Mouse (Mus musculus): ENCODE data around the gene Creb3. TPM values are rescaled to one million over a fixed set of nuclear protein-coding genes. Genes with fewer than 3 reads are reported as not detected.
A peak's percentile ranks its signal among the peaks of the same experiment; 100 is the strongest.

Gene Creb3
- polyA plus RNA-seq, 1 experiment = 18.1 TPM

GRCm38 (mm10) chr4:43563601-43563875, 1.4 kb downstream of the Creb3 start:
- H3K27ac ChIP-seq (replicated peaks; ENCODE audit: low read depth, low read length) = peak overlapping the region; percentile 90; the same call in 1 of the 2 replicates
- H3K4me3 ChIP-seq (ENCODE audit: insufficient read depth, low read depth, low read length) = peak overlapping the region; percentile 97; the same call in 1 of the 2 replicates
- H3K4me1 ChIP-seq (ENCODE audit: control insufficient read depth, insufficient read depth, insufficient read length, low read length) = peaks cover 18% of the 10 kb centered on the region

GRCm38 (mm10) chr4:43564231-43564630, 2.1 kb downstream of the Creb3 start:
- Histone ChIP-seq H3K27ac (replicated peaks; ENCODE audit: low read depth, low read length) (no peak overlapping the region), H3K4me1 (ENCODE audit: control insufficient read depth, insufficient read depth, insufficient read length, low read length) (peaks cover 12% of the 10 kb centered on the region), H3K4me3 (ENCODE audit: insufficient read depth, low read depth, low read length) (no peak overlapping the region)

DNA sequence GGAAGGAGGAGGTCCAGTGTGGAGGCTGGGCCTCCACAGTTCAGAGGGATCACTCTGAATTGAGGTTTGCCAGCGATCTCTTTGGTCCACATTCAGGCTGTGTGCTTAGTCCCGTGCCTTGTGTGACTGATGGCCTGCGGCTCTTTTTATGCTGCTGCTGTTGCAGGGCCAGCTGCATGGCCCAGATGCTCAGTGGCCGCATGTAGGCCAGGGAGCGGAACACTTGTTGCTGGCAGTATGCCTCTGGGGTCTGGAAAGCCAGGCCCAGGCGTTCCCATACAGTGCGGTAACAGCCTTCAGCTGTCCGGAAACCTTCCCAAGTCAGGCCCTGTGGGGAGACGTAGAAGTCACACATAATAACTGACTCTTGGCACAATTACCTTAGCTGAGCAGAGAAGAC, 5.0 kb downstream of the Creb3 start:
- no peak overlapping the region for H3K27ac ChIP-seq (replicated peaks; ENCODE audit: low read depth, low read length)
- no peaks in the 10 kb centered on the region for H3K4me1 ChIP-seq (ENCODE audit: control insufficient read depth, insufficient read depth, insufficient read length, low read length)
- H3K4me3 ChIP-seq (ENCODE audit: insufficient read depth, low read depth, low read length) = no peak overlapping the region

GRCm38 (mm10) chr4:43571395-43572045, 9.4 kb downstream of the Creb3 start:
- Histone ChIP-seq H3K27ac (replicated peaks; ENCODE audit: low read depth, low read length) (no peak overlapping the region), H3K4me3 (ENCODE audit: insufficient read depth, low read depth, low read length) (no peak overlapping the region), H3K4me1 (ENCODE audit: control insufficient read depth, insufficient read depth, insufficient read length, low read length) (peaks cover 3% of the 10 kb centered on the region; the same call in 1 of the 2 replicates)

GRCm38 (mm10) chr4:43573561-43573960, 11.4 kb downstream of the Creb3 start:
- H3K27ac ChIP-seq (replicated peaks; ENCODE audit: low read depth, low read length) = no peak overlapping the region
- no peak overlapping the region for H3K4me3 ChIP-seq (ENCODE audit: insufficient read depth, low read depth, low read length)
- peaks cover 3% of the 10 kb centered on the region; the same call in 1 of the 2 replicates for H3K4me1 ChIP-seq (ENCODE audit: control insufficient read depth, insufficient read depth, insufficient read length, low read length)

GRCm38 (mm10) chr4:43575356-43575755, 13.2 kb downstream of the Creb3 start:
- peaks cover 6% of the 10 kb centered on the region; the same call in 1 of the 2 replicates for H3K4me1 ChIP-seq (ENCODE audit: control insufficient read depth, insufficient read depth, insufficient read length, low read length)
- H3K27ac ChIP-seq (replicated peaks; ENCODE audit: low read depth, low read length) = no peak overlapping the region

DNA sequence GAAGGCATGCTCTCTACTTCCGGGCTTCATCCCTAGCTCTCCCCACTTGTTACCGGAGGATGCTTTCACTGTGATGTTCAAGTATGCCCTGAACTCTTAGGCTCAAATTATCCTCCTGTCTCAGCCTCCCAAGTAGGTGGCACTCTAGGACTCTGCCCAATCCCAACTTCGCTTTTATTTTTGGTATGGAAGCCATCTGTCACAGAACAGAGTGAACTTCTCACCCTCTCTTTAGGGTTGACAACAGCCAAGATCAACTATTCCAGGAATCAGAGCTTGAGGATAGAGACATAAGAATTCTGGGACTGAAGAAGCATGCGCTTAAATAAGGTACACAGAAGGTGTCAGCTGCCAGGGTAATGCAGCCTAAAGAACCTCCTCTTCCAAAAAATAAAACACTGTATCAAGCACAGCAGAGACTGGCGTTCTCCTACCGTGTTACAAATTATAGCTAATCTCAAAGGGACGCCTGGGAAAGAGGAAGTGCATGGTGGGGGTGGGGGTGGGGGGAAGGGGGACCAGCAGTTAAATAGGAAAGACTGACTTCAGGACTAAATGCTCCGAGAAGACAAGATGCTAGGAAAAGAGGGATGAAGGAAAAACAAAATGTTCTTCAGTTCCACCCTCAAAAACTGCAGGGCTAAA, 15.2 kb downstream of the Creb3 start:
- peak overlapping the region; percentile 85 for H3K4me3 ChIP-seq (ENCODE audit: insufficient read depth, low read depth, low read length)
- H3K4me1 ChIP-seq (ENCODE audit: control insufficient read depth, insufficient read depth, insufficient read length, low read length) = peaks cover 6% of the 10 kb centered on the region; the same call in 1 of the 2 replicates
- peak overlapping the region; percentile 35; the same call in 1 of the 2 replicates for H3K27ac ChIP-seq (replicated peaks; ENCODE audit: low read depth, low read length)

More at GRCm38 (mm10) chr4:43575356-43575755, 13.2 kb downstream of the Creb3 start:
- H3K4me3 ChIP-seq (ENCODE audit: insufficient read depth, low read depth, low read length) = peak overlapping the region; percentile 85; the same call in 1 of the 2 replicates

DNA sequence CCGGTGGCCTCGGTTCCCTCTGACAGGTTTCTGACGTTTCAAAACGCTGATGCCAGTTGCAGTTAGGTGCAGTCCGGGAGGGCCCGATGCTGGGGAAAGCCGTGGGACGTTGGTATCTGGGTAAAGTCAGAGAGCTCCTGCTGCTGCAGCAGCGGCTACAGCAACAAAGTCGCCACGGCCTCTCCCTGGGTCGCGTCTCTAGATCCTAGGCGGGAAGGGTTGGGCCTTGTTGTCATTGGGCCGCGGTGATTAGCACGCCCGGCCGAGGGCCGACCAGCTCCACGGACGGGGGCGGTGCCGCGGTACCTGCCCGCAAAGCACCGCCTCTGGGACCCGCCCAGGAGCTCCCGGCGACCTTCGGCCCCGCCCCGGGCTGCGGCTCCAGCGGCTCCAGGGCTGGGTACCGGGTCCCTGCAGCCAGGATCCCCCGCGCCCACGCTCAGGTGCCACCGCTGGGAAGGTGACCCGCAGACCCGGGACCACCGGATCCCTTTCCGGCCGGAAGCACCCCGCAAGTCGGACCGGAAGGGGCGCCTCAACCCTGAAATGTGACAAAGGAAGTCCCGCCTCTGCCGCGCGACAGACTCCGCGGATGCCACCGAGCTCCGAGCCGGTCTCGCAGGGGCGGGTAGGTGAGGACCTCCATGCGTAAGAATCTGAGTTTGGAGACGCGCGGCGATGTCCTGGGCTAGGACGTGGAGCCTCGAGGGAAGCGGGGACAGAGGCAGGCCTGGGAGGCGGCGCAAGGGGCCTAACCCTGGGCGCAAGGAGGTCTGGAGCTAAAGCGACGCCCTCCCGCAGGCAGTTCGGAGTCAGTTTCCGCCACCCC, 16.5 kb downstream of the Creb3 start, which contains the start of the genes Rgp1 and Gba2:
Gene Rgp1, plus strand, starts transcription at position 340 of the 829 bp plus-strand sequence.
Gene Gba2, minus strand, starts transcription at position 498 of the 829 bp plus-strand sequence.
- H3K27ac ChIP-seq (replicated peaks; ENCODE audit: low read depth, low read length) = peak within 1 kb of the TSS; percentile 84
- peak within 1 kb of the TSS; percentile 85 for H3K4me3 ChIP-seq (ENCODE audit: insufficient read depth, low read depth, low read length)
- peaks cover 6% of the 10 kb centered on the region; the same call in 1 of the 2 replicates for H3K4me1 ChIP-seq (ENCODE audit: control insufficient read depth, insufficient read depth, insufficient read length, low read length)

DNA sequence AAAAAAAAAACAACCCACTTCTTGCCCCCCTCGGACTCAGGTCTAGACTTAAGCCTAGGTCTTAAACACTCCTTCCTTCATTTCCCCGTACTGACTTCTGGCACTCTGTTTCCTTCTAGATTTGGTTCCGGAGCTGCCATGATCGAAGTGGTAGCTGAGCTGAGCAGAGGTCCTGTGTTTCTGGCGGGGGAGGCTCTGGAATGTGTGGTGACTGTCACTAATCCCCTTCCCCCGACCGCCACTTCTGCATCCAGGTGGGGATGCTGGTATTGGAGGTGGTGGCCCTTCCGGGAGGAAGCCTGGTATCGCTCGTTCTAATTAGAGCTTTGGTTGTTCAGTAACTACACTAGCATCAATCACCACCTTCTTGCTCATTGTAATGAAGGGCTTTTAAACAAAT, 17.1 kb downstream of the Creb3 start:
- H3K27ac ChIP-seq (replicated peaks; ENCODE audit: low read depth, low read length) = peak overlapping the region; percentile 84
- H3K4me1 ChIP-seq (ENCODE audit: control insufficient read depth, insufficient read depth, insufficient read length, low read length) = peaks cover 3% of the 10 kb centered on the region; the same call in 1 of the 2 replicates
- peak overlapping the region; percentile 85 for H3K4me3 ChIP-seq (ENCODE audit: insufficient read depth, low read depth, low read length)

DNA sequence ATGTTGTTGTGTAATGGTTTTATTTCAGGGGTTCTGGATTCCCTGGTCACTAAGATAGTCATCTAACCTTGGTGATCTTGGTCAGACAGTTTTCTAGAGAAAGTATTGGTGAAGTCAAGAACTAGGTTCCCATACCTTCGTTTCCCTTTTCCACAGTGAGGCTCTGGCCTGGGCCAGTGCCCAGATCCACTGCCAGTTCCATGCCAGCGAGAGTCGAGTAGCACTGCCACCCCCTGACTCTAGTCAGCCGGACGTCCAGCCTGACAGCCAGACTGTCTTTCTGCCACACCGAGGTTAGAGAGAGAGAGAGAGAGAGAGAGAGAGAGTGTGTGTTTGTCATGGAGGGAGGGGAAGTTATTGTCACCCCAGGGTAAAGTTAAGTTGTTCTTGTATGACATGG, 17.6 kb downstream of the Creb3 start:
- H3K4me1 ChIP-seq (ENCODE audit: control insufficient read depth, insufficient read depth, insufficient read length, low read length) = peaks cover 6% of the 10 kb centered on the region; the same call in 1 of the 2 replicates
- peak overlapping the region; percentile 85; the same call in 1 of the 2 replicates for H3K4me3 ChIP-seq (ENCODE audit: insufficient read depth, low read depth, low read length)
- peak overlapping the region; percentile 25; the same call in 1 of the 2 replicates for H3K27ac ChIP-seq (replicated peaks; ENCODE audit: low read depth, low read length)

DNA sequence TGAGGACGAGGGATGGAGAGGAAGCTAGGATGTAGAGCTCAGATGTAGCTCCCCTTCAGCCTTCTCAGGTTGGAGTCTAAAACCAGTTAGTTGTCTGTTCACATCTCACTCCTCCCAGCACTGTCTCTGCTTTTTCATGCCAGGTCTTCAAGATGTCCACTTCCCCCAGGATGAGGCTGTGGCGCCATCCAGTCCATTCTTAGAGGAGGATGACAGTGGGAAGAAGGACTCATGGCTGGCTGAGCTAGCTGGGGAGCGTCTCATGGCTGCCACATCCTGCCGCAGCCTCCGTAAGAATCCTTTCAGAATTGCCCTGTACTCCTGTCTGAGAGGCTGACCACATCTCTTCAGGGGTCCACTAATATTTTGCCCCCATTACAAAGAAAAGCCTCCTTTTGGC, 18.6 kb downstream of the Creb3 start:
- Histone ChIP-seq H3K4me3 (ENCODE audit: insufficient read depth, low read depth, low read length) (no peak overlapping the region), H3K4me1 (ENCODE audit: control insufficient read depth, insufficient read depth, insufficient read length, low read length) (peaks cover 14% of the 10 kb centered on the region), H3K27ac (replicated peaks; ENCODE audit: low read depth, low read length) (no peak overlapping the region)

DNA sequence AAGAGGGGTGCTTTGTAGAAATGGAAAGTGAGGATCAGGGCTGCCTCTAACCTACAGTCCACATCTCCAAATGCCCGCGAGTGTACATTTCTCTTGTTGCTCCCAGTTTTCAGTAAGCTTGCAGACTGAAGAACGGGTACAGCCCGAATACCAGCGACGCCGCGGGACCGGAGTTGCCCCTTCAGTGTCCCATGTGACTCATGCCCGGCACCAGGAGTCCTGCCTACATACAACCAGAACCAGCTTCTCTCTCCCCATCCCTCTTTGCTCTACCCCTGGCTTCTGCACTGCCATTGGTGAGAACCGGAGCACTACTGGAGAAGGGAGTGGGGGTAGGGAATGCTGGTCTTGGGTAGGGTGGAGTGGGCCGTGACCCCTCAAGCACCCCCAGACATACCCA, 19.2 kb downstream of the Creb3 start:
- no peak overlapping the region for H3K27ac ChIP-seq (replicated peaks; ENCODE audit: low read depth, low read length)
- H3K4me1 ChIP-seq (ENCODE audit: control insufficient read depth, insufficient read depth, insufficient read length, low read length) = peaks cover 15% of the 10 kb centered on the region
- no peak overlapping the region for H3K4me3 ChIP-seq (ENCODE audit: insufficient read depth, low read depth, low read length)

GRCm38 (mm10) chr4:43582241-43582640, 20.1 kb downstream of the Creb3 start:
- no peak overlapping the region for H3K27ac ChIP-seq (replicated peaks; ENCODE audit: low read depth, low read length)
- H3K4me1 ChIP-seq (ENCODE audit: control insufficient read depth, insufficient read depth, insufficient read length, low read length) = peaks cover 20% of the 10 kb centered on the region
- no peak overlapping the region for H3K4me3 ChIP-seq (ENCODE audit: insufficient read depth, low read depth, low read length)

- Histone ChIP-seq H3K4me3 (ENCODE audit: insufficient read depth, low read depth, low read length) (no peak overlapping the region), H3K27ac (replicated peaks; ENCODE audit: low read depth, low read length) (peak overlapping the region; percentile 79), H3K4me1 (ENCODE audit: control insufficient read depth, insufficient read depth, insufficient read length, low read length) (peaks cover 23% of the 10 kb centered on the region)
Observed at GRCm38 (mm10) chr4:43583421-43583820, 21.3 kb downstream of the Creb3 start.

Data from brown adipose tissue, adult 24 weeks (tissue).